Mouse (Mus musculus): ENCODE results near the gene Clhc1. TPM values are rescaled to one million over a fixed set of nuclear protein-coding genes. Genes with fewer than 3 reads are reported as not detected.
"Not testable (repeated sequence)": the region's sequence is repeated elsewhere in the genome, so short reads cannot be mapped to it uniquely, and the experiment has no call there.

Clhc1 gene
- total RNA-seq (2022), result not detected

- peak; percentile 84 to 89 for DNase-seq (ENCODE audit: low spot score in 2 of 2)
Measured at GRCm38 (mm10) chr11:29547752-29548503, at the start of gene Clhc1, which contains the start of gene Rps27a. Gene Clhc1 (plus strand): TSS chr11:29547950. Gene Rps27a (minus strand): TSS chr11:29548109.

- no peak for DNase-seq (ENCODE audit: low spot score in 2 of 2)
Measured at GRCm38 (mm10) chr11:29503948-29504893, 43.5 kb upstream of the Clhc1 start.

- no peak for DNase-seq (ENCODE audit: low spot score in 2 of 2)
Measured at GRCm38 (mm10) chr11:29504899-29505625, 42.7 kb upstream of the Clhc1 start.

- no peak for DNase-seq (ENCODE audit: low spot score in 2 of 2)
Measured at GRCm38 (mm10) chr11:29509421-29509820, 38.3 kb upstream of the Clhc1 start.

- no peak for DNase-seq (ENCODE audit: low spot score in 2 of 2)
Measured at GRCm38 (mm10) chr11:29512818-29513535, 34.8 kb upstream of the Clhc1 start.

- no peak for DNase-seq (ENCODE audit: low spot score in 2 of 2)
Measured at GRCm38 (mm10) chr11:29514325-29514681, 33.4 kb upstream of the Clhc1 start.

GRCm38 (mm10) chr11:29514682-29515412 is 32.9 kb upstream of the Clhc1 start, which contains the start of gene Prorsd1:
Gene Prorsd1 (minus strand): TSS chr11:29515033.
- DNase-seq (ENCODE audit: low spot score in 2 of 2), result peak; percentile 83 to 85

- peak; percentile 40 to 50 for DNase-seq (ENCODE audit: low spot score in 2 of 2)
Measured at GRCm38 (mm10) chr11:29525988-29526794, 21.6 kb upstream of the Clhc1 start, which contains the start of gene Mtif2. Gene Mtif2 (plus strand): TSS chr11:29526408.

- DNase-seq (ENCODE audit: low spot score in 2 of 2), result no peak
Measured at GRCm38 (mm10) chr11:29538201-29538600, 9.5 kb upstream of the Clhc1 start.

- DNase-seq (ENCODE audit: low spot score in 2 of 2), result no peak
Measured at GRCm38 (mm10) chr11:29544225-29544945, 3.4 kb upstream of the Clhc1 start.

GRCm38 (mm10) chr11:29545150-29545752 is 2.5 kb upstream of the Clhc1 start:
- DNase-seq (ENCODE audit: low spot score in 2 of 2), result not testable (repeated sequence)

GRCm38 (mm10) chr11:29546297-29546696 is 1.5 kb upstream of the Clhc1 start:
- DNase-seq (ENCODE audit: low spot score in 2 of 2), result not testable (repeated sequence)

GRCm38 (mm10) chr11:29546762-29547161 is 988 bp upstream of the Clhc1 start:
- no peak for DNase-seq (ENCODE audit: low spot score in 2 of 2)

GRCm38 (mm10) chr11:29547249-29547751 is 450 bp upstream of the Clhc1 start:
- DNase-seq (ENCODE audit: low spot score in 2 of 2), result no peak

GRCm38 (mm10) chr11:29548504-29549424 is 1.0 kb downstream of the Clhc1 start:
- no peak for DNase-seq (ENCODE audit: low spot score in 2 of 2)

- no peak for DNase-seq (ENCODE audit: low spot score in 2 of 2)
Measured at GRCm38 (mm10) chr11:29549425-29549778, 1.7 kb downstream of the Clhc1 start.

- DNase-seq (ENCODE audit: low spot score in 2 of 2), result no peak
Measured at GRCm38 (mm10) chr11:29560452-29560851, 12.7 kb downstream of the Clhc1 start.
